Mouse (Mus musculus) T-helper 1 cell (primary cell): ENCODE data around the gene Fcrl5.

Experiments
- in situ Hi-C: fragments of 300-600 bp; cut with MboI, MseI; formaldehyde crosslinking; loops from one replicate; pipeline ENCODE4 v1.15.1; 2025; ENCODE audit warnings: high pct_unique_total_duplicates

Gene Fcrl5

DNA sequence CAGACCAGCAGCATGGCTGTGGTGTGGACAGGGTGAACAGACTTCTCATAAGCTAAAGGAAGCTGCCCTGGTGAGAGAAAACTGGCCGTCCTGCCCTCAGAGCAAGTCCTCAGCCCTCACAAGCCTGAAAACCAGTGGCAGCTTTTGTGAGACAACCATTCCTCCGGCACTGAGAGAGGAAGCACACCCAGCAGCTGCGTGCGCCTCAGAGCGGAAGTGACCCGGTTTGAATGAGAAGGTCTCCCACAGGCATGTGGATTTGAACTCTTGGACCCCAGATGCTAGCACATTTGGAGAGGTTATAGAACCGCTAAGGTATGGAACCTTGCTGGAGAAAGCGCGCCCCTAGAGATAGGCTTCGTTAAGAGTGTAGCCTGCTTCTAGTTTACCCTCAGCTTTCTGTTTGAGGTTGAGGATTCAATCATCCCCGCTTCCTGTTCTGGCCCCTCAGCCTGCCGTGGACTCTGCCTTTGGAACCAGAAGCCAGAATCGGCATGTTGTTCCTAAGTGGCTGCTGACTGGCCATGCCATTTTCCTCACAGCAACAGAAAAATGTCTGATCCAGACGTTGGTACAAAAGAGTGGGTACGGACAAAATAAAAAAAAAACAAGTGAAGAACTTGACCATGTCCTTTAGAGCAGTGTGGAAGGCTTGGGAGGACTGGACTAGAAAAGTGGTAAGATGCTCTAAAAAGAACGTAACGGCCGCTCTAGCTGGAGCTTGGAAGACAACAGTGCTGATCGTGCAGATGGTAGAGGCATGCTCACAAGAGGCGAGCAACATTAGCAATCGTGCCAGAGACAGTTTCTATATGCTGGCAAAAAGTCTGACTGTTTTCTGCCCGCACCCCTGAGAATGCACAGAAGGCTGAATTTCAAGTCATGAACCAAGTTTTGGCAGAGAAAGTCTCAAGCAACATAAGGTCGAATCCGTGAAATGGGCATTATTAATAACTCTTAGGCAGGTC lies 64.8 kb downstream of the Fcrl5 start:
- in situ Hi-C loops: loop anchor here (5.0 kb wide), 2 partner anchors 88 to 178 kb away; no protein-coding TSS in a partner anchor

DNA sequence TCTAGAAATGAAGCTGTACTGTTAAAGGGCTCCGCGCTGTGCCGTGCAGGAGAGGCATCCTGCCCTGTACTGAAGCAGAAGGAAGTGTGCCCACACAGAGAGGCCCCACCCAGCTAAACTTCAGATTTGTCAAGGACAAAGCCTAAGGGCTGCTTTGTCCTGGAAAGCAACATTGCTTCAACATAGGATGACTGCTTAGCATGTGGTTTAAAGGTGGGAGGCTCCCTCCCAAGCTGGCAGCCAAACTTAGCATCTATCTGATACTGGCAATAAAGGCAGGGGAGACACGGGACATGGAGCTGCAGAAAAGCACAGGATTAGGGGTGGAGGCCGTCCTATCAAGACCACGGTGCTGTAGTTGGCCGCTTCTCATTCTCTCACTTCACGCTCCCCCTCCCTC lies 65.6 kb downstream of the Fcrl5 start:
- in situ Hi-C loops: loop anchor here (5.0 kb wide), 2 partner anchors 89 to 179 kb away; no protein-coding TSS in a partner anchor

DNA sequence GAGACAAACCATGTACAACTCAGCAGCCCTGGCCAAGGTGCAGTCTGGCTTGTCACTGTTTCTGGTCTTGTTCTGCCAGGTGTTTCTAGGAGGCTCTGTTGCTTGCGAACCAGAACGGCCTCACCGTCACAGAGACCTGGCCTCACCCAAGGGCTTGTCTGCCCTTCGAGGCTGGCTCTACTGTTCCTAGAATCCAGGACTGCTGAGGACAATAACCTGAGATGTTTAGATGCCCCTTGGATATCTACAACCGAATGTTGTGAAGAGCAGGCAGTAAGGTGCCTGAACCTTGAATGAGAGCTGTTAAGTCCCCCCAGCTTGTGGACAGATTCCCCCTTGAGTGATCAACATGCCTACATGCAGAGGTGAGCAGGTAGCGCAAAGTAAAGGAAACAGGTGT lies 67.2 kb downstream of the Fcrl5 start:
- in situ Hi-C loops: loop anchor here (5.0 kb wide), 2 partner anchors 90 to 180 kb away; no protein-coding TSS in a partner anchor

DNA sequence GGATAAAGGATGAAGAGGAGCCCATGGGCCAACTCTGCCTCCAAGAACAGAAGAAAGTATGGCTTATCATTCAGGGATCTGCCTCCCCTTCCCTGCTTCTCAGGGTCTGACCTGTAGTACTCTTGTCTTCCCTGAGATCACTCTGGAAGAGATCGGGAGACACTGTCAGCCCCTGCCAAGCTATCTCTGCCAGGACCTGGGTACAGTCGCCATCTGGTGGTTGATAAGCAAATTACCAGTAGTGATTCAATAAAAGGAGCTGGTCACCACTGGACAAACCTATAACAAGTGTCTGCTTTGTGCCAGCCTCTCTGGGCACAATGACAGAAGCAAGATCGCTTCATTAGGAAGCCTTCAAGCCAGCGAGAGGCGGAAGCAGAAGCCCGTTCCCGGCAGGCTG lies 68.8 kb downstream of the Fcrl5 start:
- in situ Hi-C loops: loop anchor here (5.0 kb wide), 2 partner anchors 92 to 182 kb away; no protein-coding TSS in a partner anchor

DNA sequence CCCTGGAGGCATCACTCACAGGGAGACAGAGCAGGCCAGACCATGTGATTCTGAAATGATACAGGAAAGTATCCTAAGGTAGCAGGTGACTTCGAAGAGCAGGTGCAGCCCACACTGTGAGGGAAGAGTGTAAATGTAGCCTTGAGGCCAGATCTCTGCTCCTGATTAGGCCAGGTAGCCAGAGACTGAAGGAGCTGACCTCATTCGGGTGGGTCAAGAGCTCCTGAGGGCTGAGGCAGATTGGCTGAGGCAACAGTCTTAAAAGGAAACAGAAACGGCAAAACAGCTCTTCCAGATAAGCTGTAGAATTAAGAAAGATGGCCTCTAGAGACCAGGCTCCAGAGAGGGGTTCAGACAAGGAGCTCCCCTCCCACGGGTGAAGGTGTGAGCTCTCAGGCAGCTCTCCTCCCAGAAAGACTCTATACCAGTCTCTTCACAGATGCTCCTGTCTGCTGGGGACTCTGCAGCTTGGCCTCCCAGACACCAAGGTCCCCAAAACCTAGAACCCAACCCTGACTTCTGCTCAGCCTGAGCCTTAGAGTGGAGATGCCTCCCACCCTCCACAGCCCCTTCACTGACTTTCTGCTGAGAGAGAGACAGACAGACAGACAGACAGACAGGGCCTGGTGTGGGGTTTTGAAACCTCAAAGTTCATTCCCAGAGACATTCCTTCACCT lies 69.3 kb downstream of the Fcrl5 start:
- in situ Hi-C loops: loop anchor here (5.0 kb wide), 3 partner anchors 57 to 183 kb away; no protein-coding TSS in a partner anchor

DNA sequence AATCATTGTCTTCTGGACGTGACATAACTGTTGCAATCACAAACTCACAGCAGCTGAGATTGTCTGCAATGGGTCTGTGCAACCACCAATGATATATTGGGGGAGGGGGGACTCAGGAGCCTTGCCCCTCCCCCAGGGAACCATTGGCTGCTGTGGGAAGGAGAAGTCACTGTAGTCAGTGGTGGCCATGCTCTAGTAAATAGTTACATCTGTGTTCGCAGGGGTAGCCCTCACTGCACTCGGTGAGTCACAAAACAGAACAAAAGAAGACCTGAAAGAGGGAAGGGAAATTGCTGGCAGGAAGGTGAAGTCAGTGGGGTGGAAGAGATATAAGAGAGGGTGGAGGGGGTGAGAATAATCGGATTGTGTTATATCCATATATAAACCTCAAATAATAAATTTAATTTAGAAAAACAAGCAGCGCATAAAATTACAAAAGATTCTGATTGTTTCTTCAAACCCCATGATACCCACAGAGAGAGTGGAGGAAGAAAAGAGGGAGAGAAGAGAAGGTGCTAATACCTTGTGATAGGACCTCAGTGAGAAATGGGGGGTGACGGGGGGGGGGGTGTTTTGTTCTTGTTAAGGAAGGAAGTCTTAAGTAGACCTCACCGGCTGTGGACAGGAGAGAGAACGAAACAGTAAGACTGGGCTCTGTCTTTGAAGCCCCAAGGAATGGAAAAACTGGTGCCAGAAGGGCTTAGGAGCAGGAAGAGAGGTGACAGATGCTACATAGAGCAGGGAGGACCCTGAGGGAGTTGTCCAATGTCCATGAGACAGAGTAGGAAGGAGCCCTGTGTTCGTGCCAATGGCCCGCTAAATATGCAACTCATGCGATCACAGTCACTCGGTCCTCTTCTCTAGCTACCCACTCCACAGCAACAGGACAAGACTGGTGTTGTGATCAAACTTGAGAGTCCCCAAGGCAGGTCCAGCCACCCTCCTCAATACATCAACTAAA lies 71.2 kb downstream of the Fcrl5 start:
- in situ Hi-C loops: loop anchor here (5.0 kb wide), 1 partner anchor 56 kb away; no protein-coding TSS in a partner anchor

DNA sequence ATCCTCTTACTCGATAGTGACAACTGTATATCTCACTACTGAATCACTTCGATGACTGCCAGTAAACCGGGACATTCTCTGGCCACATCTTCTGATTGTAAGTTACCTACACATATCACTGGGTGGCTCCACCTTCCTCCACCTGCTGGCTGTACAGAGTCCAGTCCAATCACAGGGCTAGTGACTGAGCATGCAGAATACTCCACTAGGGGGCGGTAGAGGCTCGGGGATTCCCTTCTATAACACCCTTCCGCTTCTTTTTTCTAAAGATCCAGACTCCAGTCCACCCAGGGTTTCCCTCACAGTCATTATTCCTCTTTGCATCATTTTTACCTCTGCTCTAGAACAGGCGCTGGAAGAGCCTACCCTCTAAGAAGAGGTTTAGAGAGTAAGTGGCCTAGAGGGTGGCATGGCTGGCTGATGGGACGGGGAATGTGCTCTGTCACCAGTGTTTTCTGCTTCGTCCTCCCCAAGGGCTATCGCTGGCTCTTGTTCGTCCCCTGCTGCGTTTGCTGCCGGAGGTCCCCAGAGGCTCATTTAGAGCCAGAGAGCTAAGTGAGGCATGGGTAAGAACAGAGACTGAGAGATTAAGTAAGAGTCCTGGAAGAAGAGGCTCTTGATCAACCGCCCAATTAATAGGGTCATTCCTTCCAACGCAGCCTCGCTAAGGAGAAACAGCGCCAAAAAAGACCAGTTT lies 72.8 kb downstream of the Fcrl5 start:
- in situ Hi-C loops: loop anchor here (5.0 kb wide), 1 partner anchor 54 kb away; no protein-coding TSS in a partner anchor

DNA sequence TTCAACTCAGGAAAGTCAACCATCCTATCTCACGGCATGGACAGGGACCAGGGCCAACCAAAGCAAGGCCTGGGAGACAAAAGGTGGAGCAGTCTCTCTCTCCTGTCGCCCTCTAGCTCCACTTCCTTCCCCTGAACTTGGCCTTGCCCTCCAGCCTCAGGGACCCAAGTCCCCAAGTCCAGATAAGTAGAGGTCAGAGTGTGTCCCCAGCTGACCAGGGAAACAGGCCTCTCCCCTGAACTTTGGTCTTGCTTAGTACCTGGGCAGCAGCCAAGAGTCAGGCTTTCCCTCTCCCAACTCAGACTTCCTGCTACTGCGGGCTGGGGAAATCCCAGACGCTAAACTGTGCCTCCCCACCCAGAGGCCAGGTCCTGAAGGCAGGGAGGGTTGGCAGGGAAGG lies 73.5 kb downstream of the Fcrl5 start:
- in situ Hi-C loops: loop anchor here (5.0 kb wide), 1 partner anchor 53 kb away; no protein-coding TSS in a partner anchor

DNA sequence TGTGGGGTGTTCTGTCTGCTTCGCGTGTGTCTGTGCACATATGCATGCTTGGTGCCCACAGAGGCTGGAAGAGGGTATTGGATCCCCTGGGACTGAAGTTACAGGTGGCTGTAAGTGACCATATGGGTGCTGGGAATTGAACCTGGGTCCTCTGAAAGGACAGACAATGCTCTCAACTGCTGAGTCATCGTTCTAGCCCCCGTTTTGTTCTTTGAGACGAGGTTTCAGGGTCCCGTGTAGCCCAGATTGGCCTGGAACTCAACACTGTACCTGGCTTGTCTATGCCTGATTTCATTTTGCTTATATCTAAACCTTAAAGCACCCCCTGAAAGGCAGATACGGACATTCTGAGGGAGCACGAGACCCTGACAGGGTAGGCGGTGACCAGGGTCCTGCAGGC lies 75.3 kb downstream of the Fcrl5 start:
- in situ Hi-C loops: no loop called here

DNA sequence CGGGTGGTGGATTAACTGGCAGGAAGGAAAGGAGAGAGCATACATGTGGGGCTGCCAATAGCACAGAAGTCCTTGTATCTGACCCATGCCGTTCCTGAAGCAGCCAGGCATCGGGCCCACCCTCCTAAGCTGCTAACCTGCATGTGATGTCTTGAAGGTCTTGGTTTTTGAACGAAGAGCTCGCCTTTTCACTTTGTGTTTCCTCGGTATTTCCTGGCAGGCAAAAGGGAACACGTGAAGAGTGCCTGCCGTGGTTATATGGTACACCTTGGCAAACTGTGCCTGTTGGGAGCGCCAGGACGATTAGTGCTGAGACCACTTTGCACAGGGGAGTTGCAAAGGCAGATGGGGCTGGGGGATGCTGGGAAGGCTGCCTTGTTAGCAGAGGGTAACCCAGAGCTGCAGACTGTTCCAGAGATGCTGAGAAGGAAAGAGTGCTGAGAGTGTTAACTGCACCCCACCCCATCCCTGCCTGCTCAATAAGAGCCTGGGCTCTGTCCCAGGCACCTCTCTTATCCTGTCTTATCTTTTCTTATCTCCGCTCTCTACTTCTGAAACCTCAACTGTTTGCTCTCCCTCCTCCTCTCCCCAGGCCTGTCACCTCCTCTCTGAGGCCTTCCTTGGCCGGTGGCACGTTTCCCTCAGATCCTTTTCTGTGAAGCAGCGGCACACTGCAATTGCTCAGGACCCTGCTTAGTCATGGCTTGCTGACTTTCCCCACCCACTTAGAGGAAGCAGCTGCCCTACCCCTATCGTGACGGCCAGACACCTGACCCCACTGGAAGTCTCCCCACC lies 76.6 kb downstream of the Fcrl5 start:
- in situ Hi-C loops: no loop called here

DNA sequence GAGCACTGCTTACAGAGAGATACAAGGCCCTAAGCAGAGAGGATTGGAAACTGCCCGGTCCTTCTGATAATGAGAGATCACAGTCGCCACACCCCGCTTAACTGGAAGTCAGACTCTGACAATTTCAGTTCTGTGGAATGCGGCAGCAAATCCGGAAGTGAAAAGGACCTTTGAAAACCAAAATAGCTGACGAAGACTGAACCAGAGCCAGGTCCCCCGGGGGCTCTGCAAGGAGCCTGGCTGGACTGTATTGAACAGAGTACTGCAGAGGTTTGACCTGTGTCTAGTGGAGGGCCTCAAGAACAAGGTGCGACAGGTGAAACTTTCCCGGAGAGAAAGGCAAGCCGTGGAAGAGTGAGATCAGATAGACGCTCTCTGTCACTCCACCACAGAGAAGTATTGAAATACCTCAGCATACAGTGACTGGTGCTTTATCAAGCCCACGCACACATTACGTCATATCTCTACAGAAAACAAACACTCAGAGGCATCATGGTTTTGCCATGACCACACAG lies 80.1 kb downstream of the Fcrl5 start:
- in situ Hi-C loops: no loop called here

DNA sequence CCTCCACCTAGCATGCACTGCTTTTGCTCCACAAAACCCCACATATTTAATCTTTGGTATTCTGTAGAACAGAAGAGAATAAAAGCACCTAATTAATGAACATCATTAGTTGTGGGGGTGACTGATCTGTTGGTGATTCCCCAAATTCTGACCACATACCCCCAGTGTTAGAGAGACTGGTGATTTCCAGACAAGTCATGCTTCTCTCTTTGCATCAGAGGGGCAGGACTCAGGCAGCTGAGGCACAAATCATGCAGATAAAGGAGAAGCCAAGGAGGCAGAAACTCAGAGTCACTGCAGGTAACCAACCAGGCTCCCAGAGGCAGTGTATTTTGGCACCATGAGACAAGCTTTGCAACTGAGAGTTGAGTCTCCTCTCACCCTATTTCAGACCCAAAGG lies 82.9 kb downstream of the Fcrl5 start:
- in situ Hi-C loops: no loop called here

DNA sequence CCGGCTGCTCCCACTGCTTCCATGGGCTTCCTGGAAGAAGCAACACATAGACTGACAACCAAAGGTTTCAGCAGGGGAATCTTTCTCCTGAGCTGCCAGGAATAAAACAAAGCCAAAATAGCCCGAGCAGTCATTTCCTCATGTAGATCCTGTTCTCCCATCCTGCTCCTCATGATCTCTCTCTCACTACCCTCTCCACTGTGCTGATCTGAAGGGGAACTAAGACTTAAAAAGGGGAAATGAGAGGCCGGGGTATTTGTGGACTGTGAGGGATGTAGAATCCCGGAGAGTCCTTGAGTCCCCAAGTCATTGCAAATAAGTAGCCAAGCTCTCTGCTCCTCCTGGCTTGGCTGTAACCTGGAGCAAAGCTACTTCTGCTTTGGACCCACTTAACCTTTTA lies 85.6 kb downstream of the Fcrl5 start:
- in situ Hi-C loops: no loop called here

DNA sequence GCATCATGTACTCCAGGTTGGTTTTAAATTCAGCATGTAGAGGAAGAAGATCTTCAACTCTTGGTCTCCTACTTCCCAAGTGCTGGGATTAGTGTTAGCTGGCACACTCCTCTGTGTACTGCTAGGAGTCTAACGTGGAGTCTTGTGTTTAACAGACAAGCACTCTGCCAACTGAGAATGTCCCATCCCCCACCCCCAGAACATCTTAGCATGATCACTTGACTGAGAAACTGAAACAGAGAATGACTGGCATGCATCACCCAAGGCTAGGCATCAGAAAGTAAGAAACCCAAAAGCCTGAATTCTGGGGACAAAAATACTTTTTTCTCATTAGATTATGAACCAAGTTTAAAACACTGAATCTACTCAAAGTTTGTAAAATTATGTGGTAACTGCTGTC lies 86.3 kb downstream of the Fcrl5 start:
- in situ Hi-C loops: no loop called here

DNA sequence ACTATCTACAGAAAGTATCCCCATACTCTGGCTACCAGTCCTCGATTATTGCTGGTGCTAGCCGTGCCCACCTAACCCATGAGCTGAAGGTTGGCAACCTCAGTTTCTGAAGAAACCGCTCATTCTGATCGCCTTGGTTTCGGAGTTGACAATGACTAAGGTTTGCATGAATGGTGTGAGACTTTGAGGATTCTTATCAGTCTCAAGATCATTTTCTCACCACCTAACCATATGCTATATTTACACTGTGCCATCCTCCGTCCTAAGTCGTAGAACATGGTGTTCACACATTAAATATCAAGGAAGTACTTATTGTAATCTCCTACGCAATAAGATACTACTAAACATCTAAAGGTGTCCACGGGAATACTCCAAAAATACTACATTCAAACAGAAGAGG lies 88.1 kb downstream of the Fcrl5 start:
- in situ Hi-C loops: no loop called here

DNA sequence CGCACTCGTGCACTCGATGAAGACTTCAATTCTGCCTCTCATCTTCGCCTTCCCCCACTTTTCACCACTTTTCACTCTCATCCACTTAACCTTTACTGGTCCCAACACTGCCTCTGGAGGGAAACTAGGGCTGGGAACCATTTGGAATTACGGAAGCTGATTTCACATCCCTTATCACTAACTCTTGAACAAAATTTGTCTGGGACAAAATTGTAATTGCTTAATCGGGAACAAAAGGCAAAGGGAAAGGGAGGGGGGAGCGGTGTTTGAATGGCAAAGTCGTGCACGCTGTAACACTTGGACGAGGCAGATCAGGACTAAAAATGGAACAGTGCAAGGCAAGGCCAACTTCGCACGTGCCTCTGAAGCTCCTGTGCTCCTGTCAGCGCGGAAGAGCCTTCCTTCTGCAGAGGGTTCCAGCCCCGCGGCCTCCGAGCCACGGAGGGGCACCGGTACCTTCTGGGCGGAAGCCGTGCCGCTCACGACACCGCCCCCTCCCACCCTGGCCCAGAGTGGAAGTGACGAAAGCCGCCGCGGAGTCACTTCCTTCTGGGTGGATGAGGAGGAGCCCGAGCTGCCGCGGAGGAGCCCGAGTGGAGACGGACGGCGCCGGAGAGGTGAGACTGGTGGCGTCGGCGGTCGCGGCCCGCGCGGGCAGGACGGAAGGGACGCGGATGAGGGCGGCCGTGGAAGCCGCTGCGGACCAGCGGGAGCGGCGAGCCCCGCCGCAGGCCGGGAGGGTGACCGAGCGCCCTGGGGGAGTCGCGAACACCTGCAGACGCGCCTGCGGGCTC lies 89.7 kb downstream of the Fcrl5 start, which contains the start of gene Etv3:
Etv3 (plus strand) TSS at position 365 of the 794 bp plus-strand sequence.
- in situ Hi-C loops: no loop called here

DNA sequence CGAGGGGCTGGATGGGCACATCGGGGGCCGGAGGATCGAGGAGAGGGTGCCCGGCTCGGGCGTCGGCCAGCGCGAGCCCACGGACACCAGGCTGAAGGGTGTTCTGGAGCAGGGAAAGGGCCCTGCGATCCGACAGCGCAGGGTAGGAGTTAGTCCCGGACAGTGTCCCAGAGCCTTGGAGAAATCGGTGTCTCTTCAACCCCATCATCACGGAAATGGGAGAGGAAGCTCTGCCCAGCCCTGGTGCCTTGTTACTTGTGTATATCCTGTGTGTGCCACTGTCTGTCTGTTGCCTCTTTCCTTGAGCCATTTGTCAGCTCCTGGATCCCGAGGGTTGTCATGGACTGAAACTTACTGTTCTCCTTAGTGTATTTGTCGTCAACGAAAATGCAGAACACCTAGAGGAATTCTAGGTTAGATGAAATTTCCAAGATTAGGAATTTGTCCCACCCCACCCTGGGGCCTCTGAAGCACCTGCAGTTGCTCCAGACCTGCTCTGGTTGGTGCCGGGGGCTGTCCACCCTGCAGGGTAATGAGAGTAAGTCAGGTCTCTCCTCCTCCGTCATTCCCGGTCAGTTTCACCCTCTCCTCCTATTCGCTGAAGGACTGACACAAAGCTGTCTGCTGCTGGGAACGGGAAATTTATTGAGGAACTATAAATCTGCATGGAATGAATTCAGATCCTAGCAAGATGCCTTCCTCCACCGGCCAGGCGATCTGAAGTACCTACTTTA lies 90.4 kb downstream of the Fcrl5 start:
- in situ Hi-C loops: no loop called here

DNA sequence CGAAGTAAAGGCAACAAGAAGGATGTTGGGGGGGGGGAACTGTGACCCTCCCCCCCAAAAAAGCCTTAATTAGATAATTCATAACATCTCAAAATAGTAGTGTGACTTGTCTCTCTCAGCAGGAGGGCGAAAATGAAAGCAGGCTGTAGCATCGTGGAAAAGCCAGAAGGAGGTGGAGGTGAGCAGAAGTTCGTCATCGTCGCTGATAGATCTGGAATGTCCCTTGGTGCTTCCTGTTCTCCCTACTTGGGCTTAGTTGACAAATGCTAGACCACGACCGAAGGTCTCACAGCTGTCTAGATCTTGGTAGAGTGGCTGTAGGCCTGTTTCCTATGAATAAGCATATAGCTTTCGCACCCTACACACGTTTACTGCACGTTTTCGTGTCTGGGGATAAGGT lies 91.6 kb downstream of the Fcrl5 start:
- in situ Hi-C loops: no loop called here
